Mouse (Mus musculus) forebrain, embryonic 16.5 days (tissue): ENCODE data around the gene Fam120a. TPM values are rescaled to one million over a fixed set of nuclear protein-coding genes. Genes with fewer than 3 reads are reported as not detected.

Source experiments
- ATAC-seq: fragments of 200-750 bp; cut with Nextera tagmentation; 2 replicates; pipeline ENCODE4 v1.8.0; 2017; ENCODE audit warnings: mild to moderate bottlenecking, moderate library complexity
- H3K27ac ChIP-seq: fragments of 300-500 bp; sonication (generic); 2 replicates; pipeline ENCODE4 v1.5.1; 2014; ENCODE audit warnings: low read length, control low read depth
- H3K27me3 ChIP-seq: fragments of 300-500 bp; sonication (generic); replicated peaks from 2 replicates; pipeline ENCODE4 v1.6.1; 2014; ENCODE audit warnings: low read length; ENCODE audit not compliant: control insufficient read depth, insufficient read depth
- H3K36me3 ChIP-seq: fragments of 300-500 bp; sonication (generic); 2 replicates; pipeline ENCODE4 v1.6.1; 2014; ENCODE audit not compliant: control insufficient read depth, insufficient read depth
- H3K4me1 ChIP-seq: fragments of 300-500 bp; sonication (generic); replicated peaks from 2 replicates; pipeline ENCODE4 v1.6.1; 2014; ENCODE audit warnings: low read length; ENCODE audit not compliant: control insufficient read depth, insufficient read depth
- H3K4me2 ChIP-seq: fragments of 300-500 bp; sonication (generic); 2 replicates; pipeline ENCODE4 v1.6.1; 2014; ENCODE audit warnings: mild to moderate bottlenecking, low read length, control low read depth
- H3K4me3 ChIP-seq: fragments of 300-500 bp; sonication (generic); replicated peaks from 2 replicates; pipeline ENCODE4 v1.5.1; 2014; ENCODE audit warnings: mild to moderate bottlenecking, low read length, control low read depth
- H3K9ac ChIP-seq: fragments of 300-500 bp; sonication (generic); replicated peaks from 2 replicates; pipeline ENCODE4 v1.6.1; 2014; ENCODE audit warnings: low read depth, low read length, control low read depth
- H3K9me3 ChIP-seq: fragments of 300-500 bp; sonication (generic); 2 replicates; pipeline ENCODE4 v1.6.1; 2016; ENCODE audit warnings: low read length; ENCODE audit not compliant: control insufficient read depth
- WGBS: fragments of 180-500 bp; shearing (Covaris S2); extraction: QIAGEN DNeasy Blood & Tissue Kit; methylation state at CpG from one replicate; pipeline ENCODE4 v1.1.7; 2014; 5-methylcytosine and 5-hydroxymethylcytosine counted together
- polyA plus RNA-seq: library from polyadenylated mRNA; unstranded; fragments of >200 nt; fragmentation: Nextera tagmentation; extraction: Ambion mirVana; gene quantifications from 2 replicates; pipeline ENCODE4 v1.2.1, GENCODE M21; 2015

Gene Fam120a
- polyA plus RNA-seq, 1 experiment from 2014 or later, result 13.7 TPM

DNA sequence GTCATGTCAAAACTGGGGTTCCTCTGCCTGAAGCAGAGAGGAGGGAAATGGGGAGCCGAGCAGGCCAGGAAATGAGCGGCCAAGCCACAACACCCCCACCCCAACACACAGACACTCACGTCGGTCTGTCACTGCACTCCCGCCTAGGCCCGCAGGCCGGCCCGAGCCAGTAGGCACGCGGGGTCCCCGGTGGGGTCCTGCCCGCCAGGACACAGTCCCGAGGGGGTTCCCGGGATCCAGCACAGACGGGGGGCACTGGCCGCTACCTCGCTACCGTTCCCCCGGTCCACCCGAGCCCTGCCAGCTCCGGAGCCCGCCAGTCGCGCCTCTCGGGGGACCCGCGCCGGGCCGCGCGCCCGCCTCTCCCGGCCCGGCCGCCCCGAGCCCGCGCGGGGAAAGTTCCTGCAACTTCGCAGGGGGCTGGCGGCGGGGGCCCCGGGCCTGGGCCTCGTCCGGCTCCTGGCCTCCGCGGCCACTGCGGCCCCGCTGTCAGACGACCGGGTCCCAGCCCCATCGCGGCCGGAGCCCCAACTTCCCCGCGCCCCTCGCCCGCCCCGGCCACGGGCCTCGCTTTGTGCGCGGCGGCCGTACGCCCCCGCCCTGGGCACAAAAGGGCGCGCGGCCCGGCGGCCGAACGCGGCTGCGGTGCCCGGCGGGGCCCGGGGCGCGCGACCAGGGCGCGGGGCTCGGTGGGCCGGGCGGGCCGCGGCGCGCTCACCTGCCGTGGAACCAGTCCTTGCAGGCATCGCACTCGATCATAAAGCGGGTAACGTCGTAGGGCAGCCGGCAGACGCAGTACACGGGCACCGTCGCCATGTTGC, 97.7 kb downstream of the Fam120a start:
- Histone ChIP-seq H3K4me3 (peak overlapping the region; percentile 63), H3K36me3 (no peaks in the 10 kb centered on the region), H3K9me3 (no peaks in the 10 kb centered on the region), H3K27me3 (no peaks in the 10 kb centered on the region), H3K27ac (peak overlapping the region; percentile 78), H3K4me2 (peak overlapping the region; percentile 85), H3K4me1 (peaks cover 33% of the 10 kb centered on the region), H3K9ac (peak overlapping the region; percentile 94)
- WGBS, result under 1% methylated on average over 101 of the region's 102 CpGs
- ATAC-seq, result peak; percentile 39

DNA sequence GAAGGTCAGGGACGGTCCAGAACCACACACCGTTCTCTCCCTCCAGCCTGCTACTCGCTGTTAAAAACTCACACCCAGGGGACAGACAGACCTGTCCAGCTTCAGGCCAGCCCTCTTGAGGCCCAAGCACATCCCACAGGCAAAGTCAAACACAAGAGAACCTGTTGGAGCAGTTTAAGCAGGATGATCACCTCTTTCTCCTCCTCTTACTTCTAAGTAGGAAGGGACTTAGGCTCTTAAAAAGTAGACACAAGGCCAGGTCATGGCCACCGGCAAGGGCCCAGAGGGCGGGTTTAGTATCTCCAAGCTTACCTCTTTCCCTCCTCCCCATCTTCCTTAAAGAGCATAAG, 98.2 kb downstream of the Fam120a start:
- 4% methylated on average over 5 of the region's 5 CpGs for WGBS
- H3K4me3 ChIP-seq, result peak overlapping the region; percentile 63
- H3K4me1 ChIP-seq, result peaks cover 33% of the 10 kb centered on the region
- no peaks in the 10 kb centered on the region for H3K9me3 ChIP-seq
- no peaks in the 10 kb centered on the region for H3K27me3 ChIP-seq
- peak overlapping the region; percentile 85 for H3K4me2 ChIP-seq
- no peak overlapping the region for H3K27ac ChIP-seq
- H3K9ac ChIP-seq, result peak overlapping the region; percentile 94
- no peaks in the 10 kb centered on the region for H3K36me3 ChIP-seq
- ATAC-seq, result no peak

DNA sequence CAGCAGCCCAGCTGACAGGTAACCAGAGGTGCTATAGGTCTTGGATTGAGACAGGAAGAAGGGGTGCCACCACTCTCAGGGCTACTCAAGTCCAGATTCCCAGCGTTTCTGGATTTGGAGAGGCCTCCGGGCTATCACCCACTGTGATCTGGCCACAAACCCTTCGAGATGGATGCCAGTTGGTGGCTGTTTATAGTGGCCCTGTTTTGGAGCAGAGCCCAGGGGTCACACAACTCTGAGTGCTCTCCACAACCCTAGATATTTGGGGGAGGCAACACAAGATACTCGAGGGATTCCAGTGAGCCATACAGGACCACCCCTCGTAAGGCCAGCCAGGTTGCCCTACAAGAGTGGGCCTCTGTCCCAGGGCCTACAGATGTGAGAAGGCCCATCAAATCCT, 98.7 kb downstream of the Fam120a start:
- peaks cover 33% of the 10 kb centered on the region for H3K4me1 ChIP-seq
- H3K9ac ChIP-seq, result peak overlapping the region; percentile 94
- H3K4me3 ChIP-seq, result peak overlapping the region; percentile 63
- no peaks in the 10 kb centered on the region for H3K9me3 ChIP-seq
- 7% methylated on average over 5 of the region's 5 CpGs for WGBS
- H3K36me3 ChIP-seq, result no peaks in the 10 kb centered on the region
- peak overlapping the region; percentile 85 for H3K4me2 ChIP-seq
- H3K27ac ChIP-seq, result no peak overlapping the region
- ATAC-seq, result no peak
- no peaks in the 10 kb centered on the region for H3K27me3 ChIP-seq

DNA sequence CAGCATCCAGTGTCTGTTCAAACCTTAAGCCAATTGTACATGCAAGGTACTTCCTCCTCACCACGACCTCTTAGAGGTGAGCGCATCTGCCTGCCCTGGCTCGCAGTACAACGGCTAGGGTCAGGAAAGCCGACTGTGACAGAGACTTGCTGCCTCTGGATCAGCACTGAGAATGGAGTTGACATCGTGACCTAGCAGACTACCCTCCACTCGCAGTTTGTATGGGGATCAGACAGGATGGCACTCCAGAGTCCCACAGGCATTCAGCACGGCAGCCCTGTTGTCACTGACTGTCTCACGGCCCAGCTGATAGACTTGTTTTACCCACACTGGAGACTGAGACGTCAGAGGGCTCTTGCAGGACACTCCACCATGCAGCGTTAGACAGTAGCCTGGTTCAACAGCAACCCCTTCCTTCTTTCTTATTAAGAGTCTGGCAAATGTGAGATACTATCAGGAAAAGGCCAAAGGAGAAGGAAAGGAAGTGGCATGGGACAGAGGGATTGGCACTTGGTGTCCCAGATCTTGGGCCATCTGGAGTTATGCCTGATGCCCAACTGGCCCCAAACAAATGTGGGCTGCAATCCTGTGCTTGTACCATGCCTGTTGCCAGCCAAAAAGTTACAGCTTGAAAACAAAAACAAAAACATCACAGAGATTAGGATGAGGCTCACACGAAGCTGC, 103.0 kb downstream of the Fam120a start:
- 77% methylated on average over 12 of the region's 12 CpGs for WGBS
- ATAC-seq, result no peak

DNA sequence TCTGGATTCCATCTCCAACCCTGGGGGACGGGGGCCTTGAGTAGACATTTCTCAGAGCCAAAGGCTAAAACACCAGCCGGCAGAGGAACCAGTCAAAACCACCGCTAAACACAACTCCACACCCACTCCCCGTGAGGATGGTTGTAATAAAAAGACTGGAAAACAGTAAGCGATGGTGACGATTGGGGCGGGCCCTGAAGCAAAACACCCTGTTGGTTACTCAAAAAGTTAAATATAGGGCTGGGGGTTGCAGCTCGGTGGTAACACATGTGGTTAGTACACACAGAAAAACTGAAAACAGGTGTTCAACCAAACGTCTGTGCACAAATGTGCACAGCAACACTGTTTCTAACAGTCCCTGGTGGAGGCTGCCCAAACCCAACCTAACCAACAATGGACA, 104.3 kb downstream of the Fam120a start:
- WGBS, result 80% methylated on average over 9 of the region's 9 CpGs
- Histone ChIP-seq H3K36me3 (no peaks in the 10 kb centered on the region), H3K9me3 (no peaks in the 10 kb centered on the region), H3K9ac (no peak overlapping the region), H3K4me2 (no peak overlapping the region), H3K4me1 (peaks cover 16% of the 10 kb centered on the region), H3K27ac (no peak overlapping the region), H3K4me3 (no peak overlapping the region), H3K27me3 (no peaks in the 10 kb centered on the region)
- ATAC-seq, result no peak

More for the DNA sequence above, 103.0 kb downstream of the Fam120a start:
- Histone ChIP-seq H3K9ac (no peak overlapping the region), H3K4me1 (peaks cover 26% of the 10 kb centered on the region), H3K27ac (no peak overlapping the region), H3K9me3 (no peaks in the 10 kb centered on the region), H3K27me3 (no peaks in the 10 kb centered on the region), H3K4me3 (no peak overlapping the region), H3K36me3 (no peaks in the 10 kb centered on the region), H3K4me2 (no peak overlapping the region)

DNA sequence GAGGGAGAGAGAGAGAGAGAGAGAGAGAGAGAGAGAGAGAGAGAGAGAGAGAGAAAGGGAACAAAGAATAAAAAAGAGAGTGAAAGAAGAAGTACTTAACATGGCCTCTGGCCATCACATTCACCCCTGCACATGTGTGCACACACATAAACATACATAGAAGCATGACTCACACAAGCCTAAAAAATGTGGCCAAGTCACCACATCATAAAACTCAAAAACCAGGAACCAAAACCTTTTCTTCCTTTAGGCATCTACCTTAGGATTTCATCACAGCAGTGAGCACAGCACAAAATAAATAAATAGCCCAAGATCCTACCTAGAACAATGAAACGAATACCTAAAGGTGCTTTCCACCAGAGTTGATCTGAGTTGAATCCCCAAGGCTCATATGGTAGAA, 105.9 kb downstream of the Fam120a start:
- Histone ChIP-seq H3K4me2 (no peak overlapping the region), H3K9me3 (no peaks in the 10 kb centered on the region), H3K27ac (no peak overlapping the region), H3K4me1 (peaks cover 20% of the 10 kb centered on the region), H3K4me3 (no peak overlapping the region), H3K27me3 (no peaks in the 10 kb centered on the region), H3K36me3 (no peaks in the 10 kb centered on the region), H3K9ac (no peak overlapping the region)
- WGBS, result 91% methylated on average over 1 of the region's 1 CpGs
- no peak for ATAC-seq

DNA sequence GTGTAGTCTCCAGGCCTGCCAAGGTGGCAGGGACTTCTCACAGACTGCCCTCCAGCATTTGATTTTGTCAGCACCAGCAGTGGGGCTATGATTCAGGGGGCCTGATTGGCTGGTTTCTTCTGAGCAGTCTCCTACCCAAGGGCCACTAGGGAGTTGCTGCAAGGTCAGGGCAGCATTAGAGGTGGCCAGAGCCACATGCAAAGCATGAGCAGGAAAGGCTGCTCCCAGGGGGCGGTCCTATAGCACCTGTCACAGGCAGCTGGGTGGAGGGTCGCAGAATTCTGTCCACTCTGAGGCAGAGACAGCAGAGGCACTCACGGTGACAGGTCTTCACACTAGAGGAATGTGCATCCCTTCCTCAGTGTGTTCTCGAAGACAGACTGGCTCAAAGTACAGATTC, 109.0 kb downstream of the Fam120a start:
- Histone ChIP-seq H3K27ac (no peak overlapping the region), H3K9me3 (no peaks in the 10 kb centered on the region), H3K4me3 (no peak overlapping the region), H3K9ac (no peak overlapping the region), H3K4me2 (no peak overlapping the region), H3K36me3 (no peaks in the 10 kb centered on the region), H3K27me3 (no peaks in the 10 kb centered on the region), H3K4me1 (peaks cover 25% of the 10 kb centered on the region)
- ATAC-seq, result no peak
- 73% methylated on average over 4 of the region's 4 CpGs for WGBS

DNA sequence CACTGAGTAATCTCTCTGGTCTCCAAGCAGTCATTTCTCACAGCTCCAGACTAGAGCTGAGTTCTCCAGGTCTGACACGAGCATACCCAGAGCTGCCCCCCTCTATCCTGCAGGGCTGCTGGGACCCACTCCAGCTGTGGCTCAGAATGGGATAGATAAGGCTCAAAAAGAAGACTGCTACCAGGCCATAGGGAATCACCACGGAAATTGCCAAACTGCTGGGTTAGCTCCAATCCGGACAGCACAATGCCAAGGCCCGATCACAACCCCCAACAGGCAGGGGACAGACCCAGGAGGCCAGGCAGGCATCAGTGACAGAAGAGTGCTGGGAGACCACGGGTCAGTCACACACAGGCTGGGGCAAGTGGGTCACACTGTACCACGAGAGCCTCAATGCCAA, 109.8 kb downstream of the Fam120a start:
- Histone ChIP-seq H3K36me3 (no peaks in the 10 kb centered on the region), H3K27me3 (no peaks in the 10 kb centered on the region), H3K4me1 (peaks cover 26% of the 10 kb centered on the region), H3K9me3 (no peaks in the 10 kb centered on the region), H3K4me3 (no peak overlapping the region), H3K9ac (no peak overlapping the region), H3K4me2 (no peak overlapping the region), H3K27ac (no peak overlapping the region)
- no peak for ATAC-seq
- WGBS, result 53% methylated on average over 6 of the region's 6 CpGs

DNA sequence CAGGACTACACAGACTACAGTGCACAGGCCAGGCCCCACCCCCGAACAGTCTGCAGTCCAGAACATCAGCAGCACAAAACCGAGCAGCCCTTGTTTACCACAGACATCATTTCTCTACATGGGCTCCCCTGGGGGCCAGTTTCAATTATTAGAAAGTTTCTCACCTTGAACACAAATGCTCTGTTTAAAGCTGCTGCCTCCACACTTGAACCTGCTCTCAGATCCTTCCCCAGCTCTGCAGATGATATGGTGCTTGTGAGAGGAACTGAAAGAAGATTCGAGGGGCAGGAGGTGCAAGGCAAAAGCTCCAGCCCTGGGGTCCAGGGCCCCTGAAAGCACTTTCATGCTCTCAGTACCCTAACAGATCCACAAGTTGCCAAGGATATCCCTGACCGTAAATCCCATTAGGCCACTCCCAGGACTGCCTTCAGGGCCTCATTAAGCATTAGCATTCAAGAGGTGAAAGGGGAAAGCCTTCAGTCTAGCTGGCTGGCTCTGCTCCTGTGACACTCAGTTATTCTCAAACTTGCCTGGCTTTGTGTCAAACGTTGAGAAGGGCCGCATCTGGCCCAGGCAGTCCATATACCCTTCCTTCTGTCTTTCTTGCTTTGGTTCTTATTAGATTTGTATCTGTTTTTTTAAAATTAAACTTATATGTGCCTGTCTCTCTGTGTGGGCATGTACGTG, 110.4 kb downstream of the Fam120a start:
- no peak overlapping the region for H3K4me3 ChIP-seq
- H3K4me2 ChIP-seq, result no peak overlapping the region
- 35% methylated on average over 7 of the region's 7 CpGs for whole genome bisulfite sequencing
- no peak for ATAC-seq
- no peaks in the 10 kb centered on the region for H3K36me3 ChIP-seq
- no peaks in the 10 kb centered on the region for H3K27me3 ChIP-seq
- no peaks in the 10 kb centered on the region for H3K9me3 ChIP-seq
- H3K9ac ChIP-seq, result no peak overlapping the region
- no peak overlapping the region for H3K27ac ChIP-seq
- H3K4me1 ChIP-seq, result peaks cover 25% of the 10 kb centered on the region
